Mouse (Mus musculus) adrenal gland (tissue): ENCODE results near the gene Tctn1.
"Not testable (repeated sequence)": the region's sequence is repeated elsewhere in the genome, so short reads cannot be mapped to it uniquely, and the experiment has no call there.

Experiments
- intact Hi-C: fragments of 180-260 bp; cut with DNase I; formaldehyde crosslinking; loops from one replicate; pipeline ENCODE4 v1.15.1; 2025

Gene Tctn1

GRCm38 (mm10) chr5:122221085-122221484 lies 43.2 kb downstream of the Tctn1 start:
- intact Hi-C loops = no loop called here

GRCm38 (mm10) chr5:122219655-122220629 lies 44.3 kb downstream of the Tctn1 start:
- intact Hi-C loops = no loop called here

GRCm38 (mm10) chr5:122218928-122219327 lies 45.3 kb downstream of the Tctn1 start:
- intact Hi-C loops = no loop called here

- intact Hi-C loops = no loop called here
These were observed 46.0 kb downstream of the Tctn1 start for GRCm38 (mm10) chr5:122218109-122218905.

- intact Hi-C loops = no loop called here
These were observed 46.6 kb downstream of the Tctn1 start for GRCm38 (mm10) chr5:122217636-122218035.

GRCm38 (mm10) chr5:122213861-122214260 lies 50.4 kb downstream of the Tctn1 start:
- intact Hi-C loops = no loop called here

- intact Hi-C loops = not testable (repeated sequence)
These were observed 51.4 kb downstream of the Tctn1 start for GRCm38 (mm10) chr5:122212820-122213219.

GRCm38 (mm10) chr5:122212125-122212524 lies 52.1 kb downstream of the Tctn1 start:
- intact Hi-C loops = no loop called here

GRCm38 (mm10) chr5:122210890-122211289 lies 53.4 kb downstream of the Tctn1 start:
- intact Hi-C loops = no loop called here

GRCm38 (mm10) chr5:122209591-122210368 lies 54.5 kb downstream of the Tctn1 start:
- intact Hi-C loops = no loop called here

GRCm38 (mm10) chr5:122208909-122209308 lies 55.4 kb downstream of the Tctn1 start:
- intact Hi-C loops = no loop called here

- intact Hi-C loops = no loop called here
These were observed 57.8 kb downstream of the Tctn1 start, which contains the start of gene Hvcn1 for GRCm38 (mm10) chr5:122206475-122206874. Gene Hvcn1, plus strand, starts transcription at chr5:122206804.

- intact Hi-C loops = no loop called here
These were observed 60.1 kb downstream of the Tctn1 start for GRCm38 (mm10) chr5:122204180-122204579.

GRCm38 (mm10) chr5:122201904-122202303 lies 62.4 kb downstream of the Tctn1 start:
- intact Hi-C loops = no loop called here

GRCm38 (mm10) chr5:122200872-122201271 lies 63.4 kb downstream of the Tctn1 start:
- intact Hi-C loops = no loop called here

- intact Hi-C loops = no loop called here
These were observed 71.9 kb downstream of the Tctn1 start for GRCm38 (mm10) chr5:122192347-122192746.

- intact Hi-C loops = no loop called here
These were observed 72.8 kb downstream of the Tctn1 start for GRCm38 (mm10) chr5:122191269-122192063.

- intact Hi-C loops = no loop called here
These were observed 73.8 kb downstream of the Tctn1 start for GRCm38 (mm10) chr5:122190465-122190864.

GRCm38 (mm10) chr5:122189115-122189514 lies 75.1 kb downstream of the Tctn1 start:
- intact Hi-C loops = no loop called here
